Mouse (Mus musculus) adrenal gland, postnatal 36 days (tissue): ENCODE results near the gene Kcne4. TPM values are rescaled to one million over a fixed set of nuclear protein-coding genes. Genes with fewer than 3 reads are reported as not detected.
"Not testable (repeated sequence)": the region's sequence is repeated elsewhere in the genome, so short reads cannot be mapped to it uniquely, and the experiment has no call there.

Experiments used
- DNase-seq, 2 experiments: peaks; one replicate each; pipeline ENCODE4 v3.0.0; 2021; ENCODE audit warnings: mixed read lengths in 1 of 2
- long read RNA-seq, 2 experiments: library from polyadenylated mRNA; stranded (forward); transcript quantifications; one replicate each; pipeline ENCODE4 v2.0.0; 2021; ENCODE audit warnings: borderline sequencing depth in 2 of 2
- total RNA-seq, 2 experiments: library from RNA; stranded (reverse); gene quantifications; 2 replicates each; pipeline ENCODE4 v1.2.3; 2021

The Kcne4 gene
- total RNA-seq, result 1 to 10 TPM; 7.0 to 8.1 TPM
- long read RNA-seq, experiment 1, partial matches to known transcripts, result 3 of 5 reads
- long read RNA-seq, experiment 1, other reads (novel, unspliced or antisense), result 0 of 5 reads
- long read RNA-seq, experiment 2, partial matches to known transcripts, result 0 of 2 reads
- long read RNA-seq, experiment 2, other reads (novel, unspliced or antisense), result 0 of 2 reads

- peak; percentile 28 to 47 for DNase-seq
These were observed at the start of gene Kcne4 for GRCm38 (mm10) chr1:78816639-78817038. Kcne4 (plus strand) TSS chr1:78816758.

- DNase-seq, result peak; percentile 30 to 45
These were observed 34.7 kb upstream of the Kcne4 start for GRCm38 (mm10) chr1:78781899-78782298.

GRCm38 (mm10) chr1:78784936-78785335 is 31.6 kb upstream of the Kcne4 start:
- not testable (repeated sequence) for DNase-seq

GRCm38 (mm10) chr1:78789744-78790143 is 26.8 kb upstream of the Kcne4 start:
- DNase-seq, result no peak

- DNase-seq, result no peak
These were observed 9.1 kb upstream of the Kcne4 start for GRCm38 (mm10) chr1:78807428-78807827.

GRCm38 (mm10) chr1:78809819-78810218 is 6.7 kb upstream of the Kcne4 start:
- no peak for DNase-seq

GRCm38 (mm10) chr1:78810904-78811303 is 5.7 kb upstream of the Kcne4 start:
- no peak for DNase-seq

GRCm38 (mm10) chr1:78811975-78812490 is 4.5 kb upstream of the Kcne4 start:
- no peak for DNase-seq

GRCm38 (mm10) chr1:78817756-78818155 is 1.2 kb downstream of the Kcne4 start:
- no peak for DNase-seq

GRCm38 (mm10) chr1:78818630-78819526 is 2.3 kb downstream of the Kcne4 start:
- no peak for DNase-seq

- peak; percentile 13 to 29 for DNase-seq
These were observed 3.0 kb downstream of the Kcne4 start for GRCm38 (mm10) chr1:78819592-78819991.

- DNase-seq, result peak in 1 of 2 experiments; percentile 28
These were observed 3.6 kb downstream of the Kcne4 start for GRCm38 (mm10) chr1:78820176-78820575.

- DNase-seq, result no peak
These were observed 4.6 kb downstream of the Kcne4 start for GRCm38 (mm10) chr1:78821111-78821510.

GRCm38 (mm10) chr1:78821733-78822430 is 5.3 kb downstream of the Kcne4 start:
- peak; percentile 63 to 76 for DNase-seq

- peak in 1 of 2 experiments; percentile 30 for DNase-seq
These were observed 8.7 kb downstream of the Kcne4 start for GRCm38 (mm10) chr1:78825246-78825645.

- DNase-seq, result no peak
These were observed 21.9 kb downstream of the Kcne4 start for GRCm38 (mm10) chr1:78838468-78838867.

GRCm38 (mm10) chr1:78840769-78841168 is 24.2 kb downstream of the Kcne4 start:
- DNase-seq, result no peak

- DNase-seq, result no peak
These were observed 29.1 kb downstream of the Kcne4 start for GRCm38 (mm10) chr1:78845661-78846060.

- DNase-seq, result peak; percentile 66 to 83
These were observed 29.9 kb downstream of the Kcne4 start for GRCm38 (mm10) chr1:78846471-78846870.

- DNase-seq, result peak; percentile 28 to 36
These were observed 36.0 kb downstream of the Kcne4 start for GRCm38 (mm10) chr1:78852408-78853093.

GRCm38 (mm10) chr1:78853094-78853445 is 36.5 kb downstream of the Kcne4 start:
- no peak for DNase-seq

GRCm38 (mm10) chr1:78854306-78854705 is 37.7 kb downstream of the Kcne4 start:
- DNase-seq, result no peak
